Mouse (Mus musculus) adrenal gland, adult 2 months (tissue): ENCODE results near the gene Mapk8ip3. TPM values are rescaled to one million over a fixed set of nuclear protein-coding genes. Genes with fewer than 3 reads are reported as not detected.

Source experiments
- DNase-seq: peaks from one replicate; pipeline ENCODE4 v3.0.0; 2021
- polyA plus RNA-seq: library from polyadenylated mRNA; depleted of rRNA; stranded (reverse); fragments of >200 nt; gene quantifications from 2 replicates; pipeline ENCODE4 v1.2.3, GENCODE M21; 2012
- total RNA-seq, 2 experiments: library from RNA; stranded (reverse); gene quantifications; 2 replicates each; pipeline ENCODE4 v1.2.3; 2021

Mapk8ip3 gene
- total and polyA plus RNA-seq, 3 experiments = 86.6 to 241 (median 129) TPM

DNA sequence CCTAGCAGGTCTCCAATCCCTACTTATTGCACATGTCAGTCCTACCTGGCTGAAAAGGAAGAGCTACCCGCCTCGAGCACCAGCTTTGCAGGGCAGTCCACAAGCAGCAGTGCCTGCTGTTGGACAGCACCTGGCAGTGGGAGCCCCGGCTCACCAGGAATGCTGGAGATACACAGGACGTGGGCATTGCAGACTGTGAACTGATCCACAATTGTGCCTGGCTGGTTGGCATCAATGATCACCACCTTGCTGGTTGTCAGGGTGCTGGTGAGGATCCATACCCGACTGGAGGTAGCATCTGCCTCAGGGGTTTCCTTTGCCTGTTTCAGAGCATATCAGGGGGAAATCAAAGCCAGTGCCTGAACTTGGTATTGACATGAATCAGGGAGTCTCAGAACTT is 34.7 kb downstream of the Mapk8ip3 start:
- DNase-seq = no peak

DNA sequence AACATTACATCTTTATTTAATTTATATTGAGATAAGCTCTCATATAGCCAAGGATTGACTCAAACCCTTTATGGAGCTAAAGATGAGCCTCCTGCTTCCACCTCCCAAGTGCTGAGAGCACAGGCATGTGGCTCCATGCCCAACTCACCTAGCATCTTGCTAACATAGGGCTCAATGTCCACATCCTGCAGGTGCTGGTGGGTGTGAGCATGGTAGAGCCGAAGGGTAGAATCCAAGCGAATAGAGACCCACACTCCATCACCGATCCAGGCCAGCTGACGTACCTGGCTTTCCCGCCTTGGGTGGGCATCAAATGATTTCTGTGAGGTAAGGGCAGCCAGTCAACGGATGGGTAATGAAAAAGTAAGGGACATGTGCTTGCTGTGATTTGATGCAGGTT is 36.8 kb downstream of the Mapk8ip3 start:
- no peak for DNase-seq

DNA sequence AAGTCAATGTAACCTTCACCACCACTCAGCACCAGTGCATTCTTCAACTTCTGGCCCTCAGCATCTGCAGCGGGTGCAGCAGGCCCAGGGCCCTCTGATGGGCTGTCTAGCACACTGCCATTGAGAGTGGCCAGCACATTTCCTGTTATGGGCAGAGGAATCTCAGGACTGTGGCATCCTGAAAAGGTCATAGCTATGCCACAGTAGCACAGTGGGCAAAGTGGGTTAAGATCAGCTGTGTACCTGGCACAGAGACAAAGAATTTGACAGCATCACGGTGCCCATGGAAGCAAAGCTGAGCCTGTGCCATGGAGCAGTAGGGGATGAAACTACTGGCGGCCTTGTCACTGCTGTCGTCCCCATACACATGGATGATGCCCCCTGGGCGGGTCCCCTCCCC is 37.6 kb downstream of the Mapk8ip3 start:
- no peak for DNase-seq

DNA sequence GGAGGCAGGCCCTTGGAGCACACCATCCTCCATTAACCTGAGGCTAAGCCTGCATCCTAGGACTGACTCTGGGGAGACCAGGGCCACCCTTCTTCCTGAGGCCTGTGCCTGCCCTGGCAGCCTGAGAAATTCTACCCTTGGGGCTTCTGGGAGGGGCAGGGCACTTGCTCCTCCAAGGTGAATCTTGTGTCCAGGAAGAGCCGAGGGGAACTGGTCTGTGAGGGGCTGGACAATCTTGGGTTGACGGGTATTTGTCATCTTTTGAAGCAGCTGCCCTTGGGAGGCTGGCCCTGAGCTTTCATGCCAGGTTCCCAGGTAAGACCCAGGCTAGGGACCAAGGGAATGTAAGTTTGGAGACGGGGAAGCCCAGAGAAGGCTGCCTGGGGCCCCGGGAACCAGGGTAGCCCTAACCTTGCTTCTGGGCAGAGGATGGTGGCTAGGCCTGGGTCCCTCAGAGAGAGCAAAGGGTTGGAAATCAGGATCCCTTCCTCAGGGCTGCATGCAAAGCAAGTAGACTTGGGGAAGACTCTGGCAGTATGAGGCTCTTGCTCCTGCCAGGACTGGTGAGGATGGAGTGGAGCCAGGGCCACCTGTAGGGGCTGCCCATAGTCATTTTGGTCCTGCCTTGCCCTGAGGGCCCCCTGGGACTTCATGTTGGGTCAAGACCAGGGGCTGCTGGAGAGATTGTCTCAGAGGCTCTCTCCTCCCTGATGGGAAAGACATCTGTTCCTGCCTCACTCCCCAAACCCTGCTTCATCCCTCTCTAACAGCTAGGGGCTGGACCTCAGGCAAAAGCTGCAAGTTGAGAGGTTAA is 38.5 kb downstream of the Mapk8ip3 start:
- DNase-seq = no peak

DNA sequence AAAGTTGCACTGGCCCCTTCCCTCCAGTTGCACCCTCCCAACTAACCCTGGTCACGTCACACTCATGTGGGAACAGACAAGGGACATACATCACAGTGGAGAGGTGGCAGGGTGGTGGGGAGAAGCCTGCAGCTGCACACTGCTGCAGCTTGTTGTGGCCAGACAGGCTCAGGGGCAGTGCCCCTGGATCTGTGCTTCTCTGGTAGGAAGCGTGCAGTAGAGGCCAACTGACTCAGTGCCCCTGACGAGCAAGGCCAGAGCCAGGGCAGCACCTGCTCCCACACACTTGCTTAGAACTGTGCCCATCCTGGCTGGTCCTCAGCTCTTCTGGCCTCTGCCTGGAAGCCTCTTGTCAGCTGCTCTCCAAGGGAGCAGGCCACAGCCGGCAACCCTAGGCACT is 39.2 kb downstream of the Mapk8ip3 start:
- DNase-seq = peak; percentile 78

DNA sequence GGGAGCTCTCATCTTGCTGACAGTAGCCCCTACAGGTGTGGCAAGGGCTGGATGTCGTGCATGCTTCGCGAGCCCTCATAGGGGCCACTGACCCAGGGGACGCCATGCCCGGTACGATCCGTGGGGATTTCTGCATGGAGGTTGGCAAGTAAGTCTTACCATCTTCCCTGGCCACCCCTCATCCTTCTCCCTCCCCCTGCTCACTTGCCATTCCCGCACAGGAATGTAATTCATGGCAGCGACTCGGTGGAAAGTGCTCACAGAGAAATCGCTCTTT is 39.8 kb downstream of the Mapk8ip3 start:
- DNase-seq = no peak

DNA sequence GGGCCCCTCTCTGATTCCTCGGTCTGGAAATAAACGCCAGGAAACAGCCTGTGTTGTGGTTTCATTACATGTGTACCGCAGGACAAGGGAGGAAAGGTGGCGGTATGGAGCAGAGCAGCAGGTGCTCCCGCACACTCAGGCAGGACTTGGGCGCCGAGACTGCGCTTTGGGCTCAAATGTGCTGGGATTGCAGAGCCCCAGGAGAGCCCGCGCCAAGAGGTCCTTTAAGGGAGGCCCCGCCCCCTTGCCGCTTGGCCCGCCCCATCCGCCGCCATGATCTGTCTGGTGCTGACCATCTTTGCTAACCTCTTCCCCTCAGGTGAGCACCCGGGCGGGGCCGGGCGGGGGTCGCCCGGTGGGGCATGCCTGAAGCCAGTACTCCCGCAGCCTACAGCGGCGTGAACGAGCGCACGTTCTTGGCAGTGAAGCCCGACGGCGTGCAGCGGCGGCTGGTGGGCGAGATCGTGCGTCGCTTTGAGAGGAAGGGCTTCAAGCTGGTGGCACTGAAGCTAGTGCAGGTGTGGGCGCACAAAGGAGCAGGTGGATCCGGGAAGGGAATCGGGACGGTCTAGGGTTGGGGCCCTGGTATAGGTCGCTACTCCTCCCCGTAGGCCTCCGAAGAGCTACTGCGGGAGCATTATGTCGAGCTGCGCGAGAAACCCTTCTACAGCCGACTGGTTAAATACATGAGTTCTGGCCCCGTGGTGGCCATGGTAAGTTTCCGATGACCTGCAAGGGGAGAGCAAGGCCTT is 40.4 kb downstream of the Mapk8ip3 start, which contains the start of gene Nme3:
Nme3 (plus strand) TSS at position 260 of the 752 bp plus-strand sequence.
- DNase-seq = peak; percentile 92

DNA sequence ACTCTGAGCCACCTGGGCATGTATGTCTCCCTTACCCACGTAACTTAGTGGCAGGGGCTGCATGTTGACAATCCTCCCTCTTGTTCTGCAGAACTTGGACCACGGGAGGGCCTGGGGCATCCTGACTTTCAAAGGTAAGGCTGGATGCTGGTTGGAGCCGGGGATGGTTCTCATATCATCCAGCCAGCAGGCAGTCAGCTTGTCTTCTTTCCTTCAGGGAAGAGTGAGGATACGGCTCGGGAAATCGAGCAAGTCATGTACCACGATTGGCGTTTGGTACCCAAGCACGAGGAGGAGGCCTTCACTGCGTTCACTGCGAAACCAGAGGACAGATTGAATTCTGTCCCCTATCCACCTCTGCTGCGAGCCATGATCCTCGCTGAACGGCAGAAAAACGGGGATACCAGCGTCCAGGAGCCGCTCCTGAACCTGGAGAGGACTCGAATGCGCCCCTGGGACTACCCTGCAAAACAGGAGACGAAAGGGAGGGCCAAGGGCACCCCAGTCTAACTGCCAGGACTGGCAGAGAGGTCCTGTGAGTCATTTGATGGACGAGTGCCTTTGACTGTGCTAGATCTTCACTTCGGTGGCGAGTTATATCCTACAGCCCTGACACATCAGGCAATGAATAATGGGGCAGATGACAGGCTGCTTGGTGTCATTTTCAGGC is 41.1 kb downstream of the Mapk8ip3 start:
- DNase-seq = peak; percentile 88

DNA sequence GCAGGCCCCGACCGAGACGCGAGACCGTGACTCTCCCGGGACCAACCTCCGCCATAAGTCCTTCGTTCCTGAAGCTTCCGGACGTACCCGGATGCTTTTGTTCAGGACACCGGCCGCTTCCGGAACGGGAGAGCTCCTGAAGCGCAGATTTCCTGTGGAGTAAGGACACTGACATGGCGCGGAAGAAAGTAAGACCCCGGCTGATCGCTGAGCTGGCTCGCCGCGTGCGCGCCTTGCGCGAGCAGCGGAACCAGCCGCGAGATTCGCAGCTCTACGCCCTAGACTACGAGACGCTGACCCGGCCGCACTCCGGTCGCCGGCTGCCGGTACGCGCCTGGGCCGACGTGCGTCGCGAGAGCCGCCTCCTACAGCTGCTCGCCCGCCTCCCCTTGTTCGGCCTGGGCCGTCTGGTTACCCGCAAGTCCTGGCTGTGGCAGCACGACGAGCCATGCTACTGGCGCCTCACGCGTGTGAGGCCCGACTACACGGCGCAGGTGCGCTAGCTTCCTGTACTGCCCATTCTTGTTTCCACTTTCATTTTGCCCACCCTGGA is 41.7 kb downstream of the Mapk8ip3 start, which contains the start of the genes Eme2 and Mrps34:
Eme2 (minus strand) TSS at position 93 of the 553 bp plus-strand sequence.
Mrps34 (plus strand) TSS at position 122 of the 553 bp plus-strand sequence.
- DNase-seq = peak; percentile 89

DNA sequence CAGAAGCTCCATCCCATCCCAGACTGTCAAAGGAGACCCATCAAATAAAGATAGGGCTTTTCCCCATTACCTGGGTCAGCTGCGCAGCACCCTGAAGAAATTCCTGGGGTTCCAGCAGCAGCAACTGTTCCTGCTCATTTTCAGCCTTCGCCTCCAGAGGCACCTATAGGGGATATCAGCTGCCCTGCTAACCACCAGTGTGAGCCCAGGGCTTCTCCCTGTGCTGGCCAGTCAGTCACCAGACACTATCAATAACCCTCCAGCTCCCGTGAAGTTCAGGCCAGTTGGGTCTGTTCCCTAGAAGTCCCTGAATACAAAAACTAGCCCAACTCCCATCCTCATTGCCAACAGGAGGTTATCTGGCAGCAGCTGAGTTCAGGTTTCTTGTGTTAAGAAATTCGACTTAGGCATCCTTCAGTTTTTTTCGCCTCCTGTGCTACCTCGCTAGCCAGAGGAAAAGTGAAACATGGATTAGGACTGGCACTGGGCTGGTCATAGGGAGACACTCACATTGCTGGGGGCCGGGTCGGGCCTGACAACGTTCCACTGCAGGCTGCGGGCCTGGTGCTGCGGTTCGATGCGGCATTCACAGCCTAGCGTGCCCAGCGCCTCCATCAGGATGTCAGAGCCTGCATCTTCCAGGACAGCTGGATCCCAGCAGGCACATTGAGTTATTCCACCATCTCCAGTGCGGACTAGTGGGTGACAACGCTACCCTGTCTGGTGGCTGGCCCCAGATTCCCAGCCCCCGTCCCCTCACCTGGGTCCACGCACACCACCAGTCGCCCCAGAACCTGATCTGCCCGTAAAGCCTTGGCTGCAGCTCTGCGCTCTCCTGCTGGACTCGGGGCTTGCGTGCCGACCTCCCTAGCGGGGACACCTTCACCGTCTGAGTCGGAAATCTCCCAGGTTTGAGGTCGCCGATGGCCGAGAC is 42.4 kb downstream of the Mapk8ip3 start:
- peak; percentile 59 for DNase-seq

DNA sequence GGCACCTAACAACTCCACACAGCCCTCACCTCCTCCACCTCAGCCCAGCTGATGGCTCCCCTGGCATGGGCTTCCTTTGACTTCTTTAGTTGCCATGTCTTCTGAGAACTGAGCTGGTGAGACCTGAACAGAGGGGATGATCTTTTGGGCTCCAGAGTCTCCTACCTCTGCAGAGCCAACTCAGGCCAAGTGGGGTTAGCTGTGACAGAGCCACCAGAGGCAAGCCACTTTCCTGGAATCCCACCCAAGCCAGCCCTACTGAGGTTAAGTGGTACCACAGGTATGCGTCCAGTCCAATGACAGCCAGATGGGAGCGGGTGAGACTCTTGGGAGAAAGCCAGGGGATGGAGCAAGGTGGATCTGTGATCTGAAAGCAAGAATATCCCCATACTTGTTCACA is 43.5 kb downstream of the Mapk8ip3 start:
- no peak for DNase-seq

DNA sequence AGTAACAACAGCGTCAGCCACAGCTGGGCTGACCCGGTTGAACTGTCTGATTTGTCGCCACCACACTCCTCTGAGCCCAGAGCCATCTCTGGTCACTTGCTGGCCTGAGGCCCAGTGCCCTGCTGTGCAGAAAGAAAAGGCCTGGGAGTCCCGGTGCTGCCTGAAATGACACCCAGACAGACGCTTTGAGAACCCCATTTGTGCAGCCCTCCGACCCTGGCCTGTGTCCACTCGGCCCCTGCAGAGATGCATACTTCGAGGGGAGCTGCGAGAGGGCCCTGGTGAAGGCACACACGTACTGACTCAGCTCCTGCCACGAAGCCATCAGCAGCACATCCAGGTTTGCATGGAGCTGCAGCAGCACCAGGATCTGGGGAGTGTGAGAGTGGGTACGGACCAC is 44.0 kb downstream of the Mapk8ip3 start:
- peak; percentile 6 for DNase-seq

DNA sequence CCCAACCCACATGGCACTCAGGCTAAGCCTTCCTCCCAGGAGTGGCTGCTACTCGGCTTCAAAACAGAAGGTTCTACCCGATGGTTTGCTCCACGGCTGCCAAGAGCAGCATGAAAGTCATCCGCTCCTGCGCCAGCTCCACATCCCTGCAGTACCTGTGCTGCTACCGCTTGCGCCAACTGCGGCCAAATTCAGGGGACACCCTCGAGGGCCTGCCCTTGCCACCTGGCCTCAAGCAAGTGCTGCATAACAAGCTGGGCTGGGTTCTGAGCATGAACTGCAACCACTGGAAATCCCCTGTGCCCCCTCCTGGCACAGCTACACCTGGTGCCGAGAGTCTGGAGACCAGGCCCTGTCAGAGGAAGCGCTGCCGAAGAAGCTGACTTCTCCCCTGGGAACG is 45.5 kb downstream of the Mapk8ip3 start:
- peak; percentile 29 for DNase-seq

DNA sequence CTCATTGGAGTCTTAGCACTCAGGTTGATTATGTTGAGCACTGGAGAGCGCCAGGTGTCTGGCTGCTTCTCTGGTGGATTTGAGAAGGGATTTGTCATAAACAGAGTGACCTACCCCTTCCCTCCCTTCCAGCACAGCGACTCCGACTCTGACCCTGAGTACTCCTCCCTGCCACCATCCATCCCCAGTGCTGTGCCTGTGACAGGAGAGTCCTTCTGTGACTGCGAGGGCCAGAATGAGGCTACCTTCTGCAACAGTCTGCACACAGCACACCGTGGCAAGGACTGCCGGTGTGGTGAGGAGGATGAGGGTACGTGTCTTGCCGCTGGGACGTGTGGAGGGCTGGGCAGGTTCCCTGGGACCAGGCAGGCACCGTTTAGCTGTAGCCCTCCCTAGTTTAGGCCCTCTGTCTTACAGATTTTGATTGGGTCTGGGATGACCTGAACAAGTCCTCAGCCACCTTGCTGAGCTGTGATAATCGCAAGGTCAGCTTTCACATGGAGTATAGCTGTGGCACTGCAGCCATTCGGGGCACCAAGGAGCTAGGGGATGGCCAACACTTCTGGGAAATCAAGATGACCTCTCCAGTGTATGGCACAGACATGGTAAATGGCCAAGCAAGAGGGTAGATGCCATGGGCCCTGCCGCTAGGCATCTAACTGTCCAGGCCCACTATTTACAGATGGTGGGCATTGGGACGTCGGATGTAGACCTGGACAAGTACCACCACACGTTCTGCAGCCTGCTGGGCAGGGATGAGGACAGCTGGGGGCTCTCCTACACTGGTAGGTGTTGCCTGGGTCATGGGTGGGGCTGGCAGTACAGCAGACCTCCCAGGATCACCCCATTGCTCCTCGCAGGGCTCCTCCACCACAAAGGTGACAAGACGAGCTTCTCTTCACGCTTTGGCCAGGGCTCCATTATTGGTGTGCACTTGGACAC is 46.4 kb downstream of the Mapk8ip3 start:
- peak; percentile 29 for DNase-seq

DNA sequence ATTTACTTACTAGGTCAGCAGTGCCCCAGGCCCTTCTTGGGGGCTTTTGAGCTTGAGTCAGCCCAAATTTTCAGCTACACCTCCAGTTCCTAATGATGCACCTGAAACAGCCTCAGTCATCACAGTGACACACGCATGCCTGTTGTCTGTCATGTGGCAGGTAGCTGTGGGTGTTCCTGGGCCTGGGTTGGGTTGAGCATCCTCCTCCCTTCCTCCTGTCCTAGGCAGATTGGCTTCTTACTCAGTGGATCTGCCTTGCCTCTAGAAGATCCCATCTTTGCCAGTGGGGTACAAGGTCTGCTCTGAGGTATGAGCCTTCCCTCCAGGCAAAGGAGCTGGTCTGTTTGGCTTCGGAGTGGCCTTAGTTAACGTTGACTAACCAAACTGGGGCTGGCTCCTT is 47.9 kb downstream of the Mapk8ip3 start:
- DNase-seq = no peak

DNA sequence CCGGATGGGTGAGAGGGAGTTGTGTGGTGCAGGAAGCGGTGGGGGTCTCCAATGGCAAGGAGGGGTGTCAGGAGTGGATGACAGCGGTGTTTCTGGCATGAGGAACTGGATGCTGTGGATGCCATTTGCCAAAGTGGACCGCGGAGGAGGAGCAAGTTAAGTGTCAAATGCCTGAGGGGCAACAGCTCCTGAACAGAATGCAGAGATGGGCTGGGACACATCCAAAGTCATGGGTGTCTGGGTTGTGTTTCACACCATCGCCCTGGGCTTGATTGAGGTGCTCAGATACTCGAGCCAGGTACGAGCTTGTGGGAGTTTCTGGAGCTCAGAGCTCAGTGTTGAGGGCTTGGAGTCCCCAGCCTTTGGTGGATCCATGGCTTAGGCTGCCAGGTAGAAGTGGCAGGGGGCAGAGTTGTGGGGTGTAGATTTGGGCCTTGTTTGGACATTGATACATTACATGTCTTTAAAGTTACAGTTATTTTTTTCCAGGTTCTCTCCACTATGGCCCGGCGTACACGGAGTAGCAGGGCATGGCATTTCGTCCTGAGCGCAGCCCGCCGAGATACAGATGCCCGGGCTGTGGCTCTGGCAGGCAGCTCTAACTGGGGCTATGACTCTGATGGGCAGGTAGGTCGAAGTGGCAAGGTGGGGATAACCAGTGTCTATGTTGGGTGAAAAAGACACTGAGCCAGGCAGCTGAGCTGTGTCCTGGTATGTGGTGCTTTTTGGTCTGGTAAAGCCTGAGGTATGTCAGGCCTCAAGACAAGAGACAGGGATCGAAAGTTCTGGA is 49.3 kb downstream of the Mapk8ip3 start:
- DNase-seq = no peak

DNA sequence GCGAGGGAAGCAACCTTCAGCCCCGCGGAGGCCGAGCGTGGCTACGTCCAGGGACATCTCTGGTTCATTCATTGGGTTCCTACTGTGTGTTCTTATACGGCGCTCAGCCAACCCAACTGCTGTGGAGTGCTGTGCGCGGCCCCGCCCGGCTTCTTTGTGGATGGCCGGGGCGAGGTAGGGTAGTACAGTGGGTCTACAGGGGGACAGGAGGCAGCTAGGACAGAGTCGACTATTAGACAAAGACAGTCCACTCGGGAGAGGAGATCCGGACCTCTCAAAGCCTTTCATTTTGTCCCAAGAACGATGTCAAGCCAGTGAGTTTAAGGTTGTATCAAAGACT is 49.9 kb downstream of the Mapk8ip3 start:
- no peak for DNase-seq

DNA sequence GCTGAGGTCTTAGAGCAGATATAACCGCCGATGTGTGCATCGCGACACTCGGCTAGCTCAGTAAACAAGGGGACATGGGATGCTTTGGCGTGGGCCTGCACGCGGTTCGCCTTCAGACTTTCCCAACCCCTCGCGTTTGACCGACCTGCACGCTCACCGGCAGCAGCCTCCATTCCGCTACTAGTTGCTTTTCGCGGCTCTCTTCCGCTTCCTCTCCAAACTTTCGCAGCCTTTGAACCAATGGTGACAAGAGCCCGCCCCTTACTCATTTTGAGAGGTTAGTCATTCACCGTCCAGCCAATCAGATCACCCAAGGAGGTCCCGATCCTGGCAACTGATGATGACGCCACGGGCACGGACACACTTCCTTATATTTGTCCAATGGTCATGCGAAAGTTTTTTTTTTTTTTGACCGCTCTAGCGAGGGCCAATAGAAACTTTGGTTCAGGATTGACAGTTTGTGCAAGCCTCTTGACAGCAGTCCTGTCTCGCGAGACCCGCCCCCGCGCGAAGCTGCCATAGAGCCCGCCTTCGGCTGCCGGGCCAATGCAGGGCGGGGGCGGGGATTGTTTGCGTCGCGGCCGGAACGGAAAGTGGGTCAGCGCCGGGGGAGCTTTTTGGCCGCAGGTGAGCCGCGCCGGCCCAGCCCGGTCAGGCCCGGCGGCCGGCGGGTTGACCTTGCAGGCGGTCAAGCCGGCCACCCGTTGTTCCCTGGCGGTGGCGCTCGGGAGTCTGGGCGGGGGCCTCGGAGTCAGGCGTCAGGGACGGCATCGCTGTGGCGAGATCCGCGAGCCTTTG is 50.4 kb downstream of the Mapk8ip3 start, which contains the start of the genes Nubp2 and Spsb3:
Nubp2 (minus strand) TSS at position 216 of the 798 bp plus-strand sequence.
Spsb3 (plus strand) TSS at position 510 of the 798 bp plus-strand sequence.
- peak; percentile 99 for DNase-seq
